Mouse (Mus musculus): ENCODE results near the gene Pdzph1.

- TF ChIP-seq GATA1 (IDR thresholded peaks at IDR 0.05; ENCODE audit: borderline replicate concordance, low read length) (no peak), FLI1 (IDR thresholded peaks at IDR 0.05; ENCODE audit: low read length) (no peak)
Measured at GRCm38 (mm10) chr17:58932983-58933280, 58.2 kb downstream of the Pdzph1 start.
